Mouse (Mus musculus) E14TG2a.4 (cell line): ENCODE results near the gene Ubc.

ENCODE experiments used
- CTCF ChIP-seq: conservative IDR thresholded peaks from 2 replicates; pipeline ENCODE4 v1.5.1; 2014; ENCODE audit warnings: low read length
- NANOG ChIP-seq: IDR thresholded peaks from 2 replicates; pipeline ENCODE4 v1.6.1; 2014; ENCODE audit warnings: borderline replicate concordance, low read length, mixed read lengths
- POU5F1 ChIP-seq: IDR thresholded peaks from 2 replicates; pipeline ENCODE4 v1.6.1; 2014; ENCODE audit warnings: low read length, borderline replicate concordance

DNA sequence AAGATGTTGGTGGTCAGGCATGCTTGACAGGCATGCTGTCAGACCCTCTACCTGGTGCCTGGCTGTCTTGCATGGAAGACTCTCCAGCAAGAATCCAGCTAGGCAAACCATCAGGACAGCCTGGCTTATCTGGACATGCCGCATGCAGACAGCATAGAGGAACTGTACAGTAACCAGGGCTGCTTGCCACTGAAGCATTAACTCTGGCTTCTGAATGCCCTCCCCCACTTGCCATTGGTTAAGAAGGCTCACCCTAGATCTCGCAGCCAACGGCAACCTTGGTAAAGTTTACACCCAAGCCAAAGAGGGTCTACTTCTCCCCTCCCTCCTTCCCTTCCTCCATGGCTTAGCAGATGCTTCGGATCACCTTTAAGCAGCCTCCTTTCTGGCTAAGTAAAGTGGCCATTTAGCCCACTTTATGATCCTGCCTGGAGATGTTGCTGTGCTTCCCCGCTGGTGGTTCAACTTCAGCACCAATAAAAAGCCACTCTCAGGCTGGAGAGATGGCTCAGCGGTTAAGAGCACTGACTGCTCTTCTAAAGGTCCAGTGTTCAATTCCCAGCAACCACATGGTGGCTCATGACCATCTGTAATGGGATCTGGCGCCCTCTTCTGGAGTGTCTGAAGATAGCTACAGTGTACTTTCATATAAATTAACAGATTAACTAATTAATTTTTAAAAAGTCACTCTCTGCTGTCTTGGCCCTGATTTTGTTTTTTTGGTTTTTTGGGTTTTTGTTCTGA, 18.9 kb downstream of the Ubc start:
- peak; percentile 51 for TF ChIP-seq CTCF
- no peak for TF ChIP-seq NANOG
- no peak for TF ChIP-seq POU5F1
